ENCODE assay signal across 13 mouse cellular contexts in the genomic region with DNA sequence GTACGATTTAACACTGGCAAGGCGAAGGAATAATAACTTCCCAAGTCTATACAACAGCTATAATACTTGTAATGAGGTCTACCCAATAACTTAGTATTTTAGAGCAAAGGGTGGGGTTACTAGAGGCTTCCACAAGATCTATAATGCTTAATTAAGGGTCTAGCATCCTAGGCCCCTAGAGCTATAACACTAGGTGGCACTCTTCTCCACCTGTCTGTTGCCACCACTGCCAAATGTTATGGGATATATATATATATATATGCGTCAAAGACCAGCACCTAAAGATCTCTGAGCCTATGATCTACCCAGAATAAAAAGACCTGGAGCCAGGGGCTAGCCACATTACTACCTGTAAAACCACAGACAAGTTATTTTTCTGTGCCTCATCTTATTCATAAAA. TPM values are rescaled to one million over a fixed set of nuclear protein-coding genes. Genes with fewer than 3 reads are reported as not detected.
DNase-seq lines count a peak whose midpoint lies in the region; ATAC-seq and TF ChIP-seq lines count a peak whose summit lies in the region.
"Had no signal": no experiment of that assay in that cellular context is flagged by ENCODE, and none has a peak within 500 bp of the region (broad histone marks: within the 10 kb centered on the region; RNA-seq: fewer than 3 reads in every experiment).

No protein-coding gene starts in this region.

- TF ChIP-seq EP300 in stomach, postnatal 0 days (optimal IDR thresholded peaks at IDR 0.05) = no peak

- TF ChIP-seq CTCF in stomach, postnatal 0 days (IDR thresholded peaks at IDR 0.05; ENCODE audit: low read depth) = peak; percentile 74

- 67% methylated on average over 3 of the region's 3 CpGs for WGBS in heart, embryonic 10.5 days
- 67% methylated on average over 3 of the region's 3 CpGs for WGBS in midbrain, embryonic 14.5 days
- 67% methylated on average over 3 of the region's 3 CpGs for WGBS in midbrain, embryonic 13.5 days
- WGBS in stomach, postnatal 0 days = 54% methylated on average over 3 of the region's 3 CpGs
- WGBS in neural tube, embryonic 15.5 days = 72% methylated on average over 3 of the region's 3 CpGs

- no peak overlapping the region for H3K9ac ChIP-seq in midbrain, embryonic 14.5 days (replicated peaks; ENCODE audit: low read length)
- no peak overlapping the region for H3K9ac ChIP-seq in midbrain, embryonic 13.5 days (replicated peaks)
- H3K9ac ChIP-seq in stomach, postnatal 0 days (ENCODE audit: low read length) = no peak overlapping the region
- no peak overlapping the region for H3K9ac ChIP-seq in neural tube, embryonic 15.5 days (replicated peaks)
- H3K9ac ChIP-seq: embryonic facial prominence, embryonic 15.5 days; liver, embryonic 15.5 days had no signal

- H3K27ac ChIP-seq in heart, embryonic 10.5 days = no peak overlapping the region
- H3K27ac ChIP-seq in midbrain, embryonic 14.5 days (replicated peaks; ENCODE audit: low read depth, low read length) = no peak overlapping the region
- no peak overlapping the region for H3K27ac ChIP-seq in midbrain, embryonic 13.5 days
- H3K27ac ChIP-seq in stomach, postnatal 0 days (replicated peaks) = no peak overlapping the region
- no peak overlapping the region for H3K27ac ChIP-seq in neural tube, embryonic 15.5 days (replicated peaks)
- H3K27ac ChIP-seq: embryonic facial prominence, embryonic 15.5 days; liver, embryonic 15.5 days had no signal

- no peaks in the 10 kb centered on the region for H3K27me3 ChIP-seq in heart, embryonic 10.5 days (ENCODE audit: insufficient read depth, poor library complexity, severe bottlenecking)
- no peaks in the 10 kb centered on the region for H3K27me3 ChIP-seq in midbrain, embryonic 14.5 days (ENCODE audit: control insufficient read depth, insufficient read depth, low read length)
- no peaks in the 10 kb centered on the region for H3K27me3 ChIP-seq in midbrain, embryonic 13.5 days
- H3K27me3 ChIP-seq in stomach, postnatal 0 days (ENCODE audit: control insufficient read depth, insufficient read depth, low read length) = no peaks in the 10 kb centered on the region
- no peaks in the 10 kb centered on the region for H3K27me3 ChIP-seq in neural tube, embryonic 15.5 days (replicated peaks)
- H3K27me3 ChIP-seq: embryonic facial prominence, embryonic 15.5 days; liver, embryonic 15.5 days had no signal

- no peak for ATAC-seq in midbrain, embryonic 14.5 days (ENCODE audit: low FRiP score, low TSS enrichment)
- ATAC-seq in midbrain, embryonic 13.5 days = no peak
- ATAC-seq in stomach, postnatal 0 days (ENCODE audit: low FRiP score, low TSS enrichment) = no peak
- no peak for ATAC-seq in neural tube, embryonic 15.5 days (ENCODE audit: low FRiP score)

- no peaks in the 10 kb centered on the region for H3K9me3 ChIP-seq in heart, embryonic 10.5 days
- no peaks in the 10 kb centered on the region for H3K9me3 ChIP-seq in midbrain, embryonic 14.5 days (ENCODE audit: control insufficient read depth, low read length)
- no peaks in the 10 kb centered on the region for H3K9me3 ChIP-seq in midbrain, embryonic 13.5 days
- H3K9me3 ChIP-seq in stomach, postnatal 0 days (ENCODE audit: control insufficient read depth, low read length) = no peaks in the 10 kb centered on the region
- no peaks in the 10 kb centered on the region for H3K9me3 ChIP-seq in neural tube, embryonic 15.5 days (replicated peaks)
- H3K9me3 ChIP-seq: embryonic facial prominence, embryonic 15.5 days; liver, embryonic 15.5 days had no signal

- H3K36me3 ChIP-seq in heart, embryonic 10.5 days = no peaks in the 10 kb centered on the region
- peaks cover 3% of the 10 kb centered on the region; the same call in 1 of the 2 replicates for H3K36me3 ChIP-seq in midbrain, embryonic 14.5 days (ENCODE audit: control insufficient read depth, insufficient read depth, low read length)
- no peaks in the 10 kb centered on the region for H3K36me3 ChIP-seq in midbrain, embryonic 13.5 days
- no peaks in the 10 kb centered on the region for H3K36me3 ChIP-seq in stomach, postnatal 0 days (ENCODE audit: control insufficient read depth, insufficient read depth, low read length)
- H3K36me3 ChIP-seq in neural tube, embryonic 15.5 days = no peaks in the 10 kb centered on the region
- H3K36me3 ChIP-seq: liver, embryonic 15.5 days had no signal

- H3K4me1 ChIP-seq in heart, embryonic 10.5 days = peaks cover 23% of the 10 kb centered on the region
- H3K4me1 ChIP-seq in midbrain, embryonic 14.5 days (ENCODE audit: control insufficient read depth, insufficient read depth, low read length) = peaks cover 20% of the 10 kb centered on the region
- H3K4me1 ChIP-seq in midbrain, embryonic 13.5 days (replicated peaks) = peaks cover 24% of the 10 kb centered on the region
- 0 out of 2 replicates have a peak, but pooled peaks cover 3% of the 10 kb centered on the region for H3K4me1 ChIP-seq in stomach, postnatal 0 days (replicated peaks; ENCODE audit: control insufficient read depth, insufficient read depth)
- peaks cover 26% of the 10 kb centered on the region for H3K4me1 ChIP-seq in neural tube, embryonic 15.5 days

- no peak overlapping the region for H3K4me2 ChIP-seq in midbrain, embryonic 14.5 days (ENCODE audit: low read length)
- no peak overlapping the region for H3K4me2 ChIP-seq in midbrain, embryonic 13.5 days (replicated peaks)
- no peak overlapping the region for H3K4me2 ChIP-seq in stomach, postnatal 0 days (replicated peaks; ENCODE audit: low read depth)
- H3K4me2 ChIP-seq in neural tube, embryonic 15.5 days = no peak overlapping the region
- H3K4me2 ChIP-seq: embryonic facial prominence, embryonic 15.5 days; liver, embryonic 15.5 days had no signal

- peak; percentile 42 for DNase-seq in heart, embryonic 10.5 days (ENCODE audit: low spot score)
- DNase-seq in heart, adult 9 months (ENCODE audit: low spot score in 2 of 2) = no peak
- DNase-seq in midbrain, embryonic 14.5 days = peak; percentile 62
- peak; percentile 25 for DNase-seq in MEL-GATA-1-ER (ENCODE audit: extremely low read depth, low read depth)
- DNase-seq in stomach, postnatal 0 days (ENCODE audit: low spot score) = no peak
- DNase-seq in layer of hippocampus, adult 18-20 months (ENCODE audit: low spot score in 2 of 2) = no peak
- DNase-seq: right cerebral cortex, adult 18-20 months had no signal

- H3K4me3 ChIP-seq in heart, embryonic 10.5 days = no peak overlapping the region
- no peak overlapping the region for H3K4me3 ChIP-seq in midbrain, embryonic 14.5 days (replicated peaks; ENCODE audit: low read depth, low read length)
- no peak overlapping the region for H3K4me3 ChIP-seq in midbrain, embryonic 13.5 days (replicated peaks)
- H3K4me3 ChIP-seq in stomach, postnatal 0 days (ENCODE audit: low read depth, low read length) = no peak overlapping the region
- no peak overlapping the region for H3K4me3 ChIP-seq in neural tube, embryonic 15.5 days (replicated peaks)
- H3K4me3 ChIP-seq: embryonic facial prominence, embryonic 15.5 days; liver, embryonic 15.5 days had no signal

RNA-seq across cellular contexts. Expression of a gene that starts 3.2 kb away (rescaled TPM):
- 24.0 and 24.8 TPM in 2 replicates for polyA plus RNA-seq in heart, embryonic 10.5 days (2016; fragmentation: Nextera tagmentation; extraction: Ambion mirVana)
- 60.0 and 63.6 TPM in 2 replicates for polyA plus RNA-seq in midbrain, embryonic 14.5 days (2014; fragmentation: Nextera tagmentation; extraction: Ambion mirVana)
- 52.3 and 54.8 TPM in 2 replicates for polyA plus RNA-seq in midbrain, embryonic 13.5 days (2015; fragmentation: Nextera tagmentation; extraction: Ambion mirVana)
- polyA plus RNA-seq in stomach, postnatal 0 days (2015; fragmentation: Nextera tagmentation; extraction: Ambion mirVana) = 8.1 and 9.5 TPM in 2 replicates
- polyA plus RNA-seq in neural tube, embryonic 15.5 days (2015; fragmentation: Nextera tagmentation; extraction: Ambion mirVana) = 62.5 and 76.5 TPM in 2 replicates
- total RNA-seq in layer of hippocampus, adult 18-20 months (2021) = 10 to 100 TPM; 23.5 to 26.6 TPM

RNA-seq across cellular contexts. Expression of a gene that starts 3.3 kb away (rescaled TPM):
- polyA plus RNA-seq in heart, embryonic 10.5 days (2016; fragmentation: Nextera tagmentation; extraction: Ambion mirVana) = 8.6 and 9.5 TPM in 2 replicates
- 13.0 and 13.2 TPM in 2 replicates for polyA plus RNA-seq in midbrain, embryonic 14.5 days (2014; fragmentation: Nextera tagmentation; extraction: Ambion mirVana)
- 12.4 and 13.3 TPM in 2 replicates for polyA plus RNA-seq in midbrain, embryonic 13.5 days (2015; fragmentation: Nextera tagmentation; extraction: Ambion mirVana)
- 10.5 and 10.9 TPM in 2 replicates for polyA plus RNA-seq in stomach, postnatal 0 days (2015; fragmentation: Nextera tagmentation; extraction: Ambion mirVana)
- 11.7 and 11.9 TPM in 2 replicates for polyA plus RNA-seq in neural tube, embryonic 15.5 days (2015; fragmentation: Nextera tagmentation; extraction: Ambion mirVana)
- total RNA-seq in layer of hippocampus, adult 18-20 months (2021) = 1 to 10 TPM; 4.9 to 5.1 TPM

RNA-seq across cellular contexts. Expression of a gene that starts 17.3 kb away (rescaled TPM):
- not detected in 2 replicates for polyA plus RNA-seq in heart, embryonic 10.5 days (2016; fragmentation: Nextera tagmentation; extraction: Ambion mirVana)
- polyA plus RNA-seq in midbrain, embryonic 14.5 days (2014; fragmentation: Nextera tagmentation; extraction: Ambion mirVana) = not detected in 2 replicates
- not detected in 2 replicates for polyA plus RNA-seq in midbrain, embryonic 13.5 days (2015; fragmentation: Nextera tagmentation; extraction: Ambion mirVana)
- polyA plus RNA-seq in stomach, postnatal 0 days (2015; fragmentation: Nextera tagmentation; extraction: Ambion mirVana) = not detected in 2 replicates
- not detected in 2 replicates for polyA plus RNA-seq in neural tube, embryonic 15.5 days (2015; fragmentation: Nextera tagmentation; extraction: Ambion mirVana)
- not detected for total RNA-seq in layer of hippocampus, adult 18-20 months (2021)
- total RNA-seq: gastrocnemius, adult 18-20 months; hematopoietic stem cell, adult 5-6 weeks had no signal
- polyA plus RNA-seq: embryonic facial prominence, embryonic 15.5 days; liver, embryonic 15.5 days had no signal

RNA-seq across cellular contexts. Expression of a gene that starts 17.3 kb away (rescaled TPM):
- 32.5 and 36.3 TPM in 2 replicates for polyA plus RNA-seq in heart, embryonic 10.5 days (2016; fragmentation: Nextera tagmentation; extraction: Ambion mirVana)
- 44.9 and 51.8 TPM in 2 replicates for polyA plus RNA-seq in midbrain, embryonic 14.5 days (2014; fragmentation: Nextera tagmentation; extraction: Ambion mirVana)
- 55.0 and 57.9 TPM in 2 replicates for polyA plus RNA-seq in midbrain, embryonic 13.5 days (2015; fragmentation: Nextera tagmentation; extraction: Ambion mirVana)
- polyA plus RNA-seq in stomach, postnatal 0 days (2015; fragmentation: Nextera tagmentation; extraction: Ambion mirVana) = 13.6 and 14.7 TPM in 2 replicates
- 47.4 and 47.9 TPM in 2 replicates for polyA plus RNA-seq in neural tube, embryonic 15.5 days (2015; fragmentation: Nextera tagmentation; extraction: Ambion mirVana)
- 10 to 100 TPM; 14.2 to 14.6 TPM for total RNA-seq in layer of hippocampus, adult 18-20 months (2021)

RNA-seq across cellular contexts. Expression of a gene that starts 17.5 kb away (rescaled TPM):
- polyA plus RNA-seq in heart, embryonic 10.5 days (2016; fragmentation: Nextera tagmentation; extraction: Ambion mirVana) = 40.0 and 40.6 TPM in 2 replicates
- 32.6 and 47.1 TPM in 2 replicates for polyA plus RNA-seq in midbrain, embryonic 14.5 days (2014; fragmentation: Nextera tagmentation; extraction: Ambion mirVana)
- 39.0 and 41.7 TPM in 2 replicates for polyA plus RNA-seq in midbrain, embryonic 13.5 days (2015; fragmentation: Nextera tagmentation; extraction: Ambion mirVana)
- 16.1 and 16.3 TPM in 2 replicates for polyA plus RNA-seq in stomach, postnatal 0 days (2015; fragmentation: Nextera tagmentation; extraction: Ambion mirVana)
- 35.3 and 36.5 TPM in 2 replicates for polyA plus RNA-seq in neural tube, embryonic 15.5 days (2015; fragmentation: Nextera tagmentation; extraction: Ambion mirVana)
- total RNA-seq in layer of hippocampus, adult 18-20 months (2021) = 10 to 100 TPM; 31.6 to 32.5 TPM

Comparison
In these comparisons a context has a peak if more than half of its experiments do, and no peak if none do; other contexts are left out.
1. DNase-seq: peak in heart, embryonic 10.5 days (single experiment), midbrain, embryonic 14.5 days (single experiment) and MEL-GATA-1-ER (single experiment); none in heart, adult 9 months (0 of 2), stomach, postnatal 0 days (single experiment) and layer of hippocampus, adult 18-20 months (0 of 2).